Comparison of ENCODE assay signal across 11 mouse cellular contexts in the genomic region with DNA sequence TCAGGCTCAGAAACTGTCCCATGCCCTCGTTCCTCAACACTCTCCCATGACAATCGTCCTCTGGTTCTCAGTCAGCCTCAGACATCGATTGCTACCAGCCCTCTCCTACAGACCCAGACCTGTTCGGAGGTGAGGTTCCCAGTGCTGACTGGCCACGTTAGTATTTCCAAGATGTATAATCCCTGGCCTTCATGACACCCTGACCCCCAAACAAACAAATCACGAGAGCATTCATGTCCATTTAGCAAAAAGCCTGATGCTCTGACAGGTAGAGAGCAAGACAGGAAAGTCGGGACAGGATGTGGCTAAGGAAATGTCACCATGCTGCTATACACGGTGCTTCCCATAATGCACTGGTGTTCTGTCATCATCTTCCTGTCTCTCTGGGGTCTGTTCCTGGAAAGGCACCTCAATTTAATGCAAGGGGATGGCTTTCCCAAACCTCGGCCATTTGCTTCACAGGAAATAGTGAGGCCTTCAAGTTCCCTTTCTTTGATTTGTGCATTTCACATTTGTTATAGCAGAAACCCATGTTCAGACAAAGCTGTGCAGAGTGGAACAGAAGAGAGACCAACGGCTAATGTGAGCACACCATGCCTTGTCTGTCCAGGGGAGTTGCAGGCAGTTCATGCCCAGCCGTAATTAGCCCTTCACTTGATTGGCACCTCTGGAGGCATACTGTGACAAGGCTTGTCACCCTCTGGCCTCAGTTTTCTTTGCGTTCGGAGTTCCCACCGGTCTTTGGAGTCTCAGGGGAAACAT. TPM values are rescaled to one million over a fixed set of nuclear protein-coding genes. Genes with fewer than 3 reads are reported as not detected.
DNase-seq lines count a peak whose midpoint lies in the region; ATAC-seq and TF ChIP-seq lines count a peak whose summit lies in the region.
"Had no signal": no experiment of that assay in that cellular context is flagged by ENCODE, and none has a peak within 500 bp of the region (broad histone marks: within the 10 kb centered on the region; RNA-seq: fewer than 3 reads in every experiment).

No protein-coding gene starts in this region.

- H3K4me1 ChIP-seq in kidney, postnatal 0 days (replicated peaks; ENCODE audit: insufficient read depth, low read length) = no peaks in the 10 kb centered on the region
- peaks cover 6% of the 10 kb centered on the region; the same call in 1 of the 2 replicates for H3K4me1 ChIP-seq in forebrain, embryonic 11.5 days (replicated peaks; ENCODE audit: control insufficient read depth, insufficient read depth, low read length)
- H3K4me1 ChIP-seq in intestine, embryonic 16.5 days (ENCODE audit: control insufficient read depth, insufficient read depth, low read length) = no peaks in the 10 kb centered on the region
- peaks cover 12% of the 10 kb centered on the region for H3K4me1 ChIP-seq in thymus, adult 2 months (replicated peaks; ENCODE audit: control insufficient read depth, insufficient read depth, low read length)

- no peak overlapping the region for H3K4me3 ChIP-seq in kidney, postnatal 0 days (replicated peaks; ENCODE audit: low read depth, low read length)
- H3K4me3 ChIP-seq in forebrain, embryonic 11.5 days (ENCODE audit: low read depth, low read length) = no peak overlapping the region
- no peak overlapping the region for H3K4me3 ChIP-seq in intestine, embryonic 16.5 days (ENCODE audit: low read length)
- H3K4me3 ChIP-seq in thymus, adult 2 months (ENCODE audit: control insufficient read depth, insufficient read depth, low read length) = no peak overlapping the region
- H3K4me3 ChIP-seq: erythroblast, embryonic 14.5 days; heart, embryonic 15.5 days had no signal

- WGBS in kidney, postnatal 0 days = 61% methylated on average over 14 of the region's 14 CpGs
- WGBS in forebrain, embryonic 11.5 days = 56% methylated on average over 14 of the region's 14 CpGs
- 75% methylated on average over 14 of the region's 14 CpGs for WGBS in intestine, embryonic 16.5 days
- WGBS in thymus, adult 2 months = 47% methylated on average over 14 of the region's 14 CpGs

- no peak overlapping the region for H3K9ac ChIP-seq in kidney, postnatal 0 days (ENCODE audit: low read depth, low read length)
- H3K9ac ChIP-seq in forebrain, embryonic 11.5 days (ENCODE audit: low read length) = no peak overlapping the region
- H3K9ac ChIP-seq in intestine, embryonic 16.5 days (ENCODE audit: low read depth, low read length) = no peak overlapping the region
- H3K9ac ChIP-seq: heart, embryonic 15.5 days; liver, embryonic 14.5 days had no signal

- TF ChIP-seq POLR2A in thymus, adult 2 months (IDR thresholded peaks at IDR 0.05; ENCODE audit: control insufficient read depth, extremely low read depth, insufficient read depth, low read length, poor library complexity) = no peak

- no peaks in the 10 kb centered on the region for H3K27me3 ChIP-seq in kidney, postnatal 0 days (ENCODE audit: insufficient read depth, low read length)
- H3K27me3 ChIP-seq in forebrain, embryonic 11.5 days (ENCODE audit: control insufficient read depth, insufficient read depth, low read length) = no peaks in the 10 kb centered on the region; the same call in 1 of the 2 replicates
- H3K27me3 ChIP-seq in intestine, embryonic 16.5 days (replicated peaks; ENCODE audit: control insufficient read depth, insufficient read depth, low read length) = no peaks in the 10 kb centered on the region
- H3K27me3 ChIP-seq in thymus, adult 2 months (ENCODE audit: control insufficient read depth, insufficient read depth, low read length) = no peaks in the 10 kb centered on the region
- H3K27me3 ChIP-seq: heart, embryonic 15.5 days had no signal

- DNase-seq in kidney, postnatal 0 days (ENCODE audit: low spot score) = no peak
- no peak for DNase-seq in kidney, adult 8-10 months
- DNase-seq in forebrain, embryonic 11.5 days (ENCODE audit: low spot score) = peak; percentile 67
- peak; percentile 53 for DNase-seq in thymus, adult 2 months
- DNase-seq in frontal cortex, postnatal 25 days (ENCODE audit: low spot score in 2 of 2) = no peak
- DNase-seq in embryo, embryonic 11 days = no peak

- H3K36me3 ChIP-seq in kidney, postnatal 0 days (ENCODE audit: insufficient read depth, low read length) = no peaks in the 10 kb centered on the region
- no peaks in the 10 kb centered on the region; the same call in 1 of the 2 replicates for H3K36me3 ChIP-seq in forebrain, embryonic 11.5 days (ENCODE audit: control insufficient read depth, insufficient read depth, low read length)
- no peaks in the 10 kb centered on the region for H3K36me3 ChIP-seq in intestine, embryonic 16.5 days (ENCODE audit: control insufficient read depth, insufficient read depth, low read length)
- H3K36me3 ChIP-seq in thymus, adult 2 months (ENCODE audit: control insufficient read depth, insufficient read depth, low read length) = peaks cover 1% of the 10 kb centered on the region; the same call in 1 of the 2 replicates

- TF ChIP-seq CTCF in kidney, postnatal 0 days (IDR thresholded peaks at IDR 0.05; ENCODE audit: low read depth) = no peak
- no peak for TF ChIP-seq CTCF in thymus, adult 2 months (IDR thresholded peaks at IDR 0.05; ENCODE audit: borderline replicate concordance, control insufficient read depth, extremely low read depth, insufficient read depth, low read length, poor library complexity)

- H3K27ac ChIP-seq in kidney, postnatal 0 days = no peak overlapping the region
- peak overlapping the region; percentile 37; the same call in 1 of the 2 replicates for H3K27ac ChIP-seq in forebrain, embryonic 11.5 days (ENCODE audit: low read depth, low read length)
- H3K27ac ChIP-seq in intestine, embryonic 16.5 days (ENCODE audit: low read length) = no peak overlapping the region
- H3K27ac ChIP-seq in thymus, adult 2 months (ENCODE audit: control insufficient read depth, insufficient read depth, low read length) = peak overlapping the region; percentile 45; the same call in 1 of the 2 replicates
- H3K27ac ChIP-seq: heart, embryonic 15.5 days; liver, embryonic 14.5 days had no signal

- ATAC-seq in kidney, postnatal 0 days (replicated peaks; ENCODE audit: low FRiP score, low read depth) = peak; percentile 3; the same call in 1 of the 2 replicates
- peak; percentile 74 for ATAC-seq in forebrain, embryonic 11.5 days (replicated peaks; ENCODE audit: low FRiP score)
- ATAC-seq in intestine, embryonic 16.5 days = peak; percentile 15; the same call in 1 of the 2 replicates
- ATAC-seq in frontal cortex, adult (ENCODE audit: low TSS enrichment) = no peak

- no peak overlapping the region for H3K4me2 ChIP-seq in kidney, postnatal 0 days (ENCODE audit: low read length)
- 0 out of 2 replicates have a peak overlapping the region, but pooled peaks have one; percentile 8 for H3K4me2 ChIP-seq in forebrain, embryonic 11.5 days (ENCODE audit: low read depth, low read length, severe bottlenecking)
- no peak overlapping the region for H3K4me2 ChIP-seq in intestine, embryonic 16.5 days (ENCODE audit: low read depth, low read length)
- H3K4me2 ChIP-seq: heart, embryonic 15.5 days had no signal

- no peaks in the 10 kb centered on the region for H3K9me3 ChIP-seq in kidney, postnatal 0 days (replicated peaks; ENCODE audit: low read length)
- no peaks in the 10 kb centered on the region for H3K9me3 ChIP-seq in forebrain, embryonic 11.5 days (ENCODE audit: control insufficient read depth, low read length)
- no peaks in the 10 kb centered on the region for H3K9me3 ChIP-seq in intestine, embryonic 16.5 days (ENCODE audit: control insufficient read depth, low read length)
- H3K9me3 ChIP-seq: heart, embryonic 15.5 days had no signal

RNA-seq across cellular contexts. Expression of a gene that starts 23.5 kb away (rescaled TPM):
- 60.0 and 63.2 TPM in 2 replicates for polyA plus RNA-seq in kidney, postnatal 0 days (2015; fragmentation: Nextera tagmentation; extraction: Ambion mirVana)
- polyA plus RNA-seq in forebrain, embryonic 11.5 days (2014; fragmentation: Nextera tagmentation; extraction: Ambion mirVana) = 103 and 109 TPM in 2 replicates
- 145 and 153 TPM in 2 replicates for polyA plus RNA-seq in intestine, embryonic 16.5 days (2015; fragmentation: Nextera tagmentation; extraction: Ambion mirVana)
- polyA plus RNA-seq in thymus, adult 2 months (2012; rRNA removed) = 25.5 and 29.0 TPM in 2 replicates

RNA-seq across cellular contexts. Expression of a gene that starts 24.3 kb away (rescaled TPM):
- polyA plus RNA-seq in kidney, postnatal 0 days (2015; fragmentation: Nextera tagmentation; extraction: Ambion mirVana) = not detected in 2 replicates
- 0.29 TPM in 1 of 2 replicates, not detected in the other for polyA plus RNA-seq in forebrain, embryonic 11.5 days (2014; fragmentation: Nextera tagmentation; extraction: Ambion mirVana)
- 49.8 and 76.7 TPM in 2 replicates for polyA plus RNA-seq in intestine, embryonic 16.5 days (2015; fragmentation: Nextera tagmentation; extraction: Ambion mirVana)
- 0.08 TPM in 1 of 2 replicates, not detected in the other for polyA plus RNA-seq in thymus, adult 2 months (2012; rRNA removed)
- polyA plus RNA-seq: erythroblast, embryonic 14.5 days; heart, embryonic 15.5 days; liver, embryonic 14.5 days had no signal

Comparison
In these comparisons a context has a peak if more than half of its experiments do, and no peak if none do; other contexts are left out.
1. DNase-seq: peak in forebrain, embryonic 11.5 days (single experiment) and thymus, adult 2 months (single experiment); none in kidney, postnatal 0 days (single experiment), kidney, adult 8-10 months (0 of 2), frontal cortex, postnatal 25 days (0 of 2) and embryo, embryonic 11 days (single experiment).
2. H3K27ac ChIP-seq: peak in forebrain, embryonic 11.5 days (single experiment) and thymus, adult 2 months (single experiment); none in kidney, postnatal 0 days (single experiment) and intestine, embryonic 16.5 days (single experiment).
3. RNA of a gene that starts 24.3 kb away (polyA plus RNA-seq): 49.8 to 76.7 TPM in intestine, embryonic 16.5 days; 0.29 TPM in forebrain, embryonic 11.5 days, 0.08 TPM in thymus, adult 2 months and not detected in kidney, postnatal 0 days; every median in the first group is over 10 times any median in the second.